Mouse (Mus musculus): ENCODE results near the gene Rnf13.
A peak's percentile ranks its signal among the peaks of the same experiment; 100 is the strongest.
"Not testable (repeated sequence)": the region's sequence is repeated elsewhere in the genome, so short reads cannot be mapped to it uniquely, and the experiment has no call there.

Rnf13 gene

DNA sequence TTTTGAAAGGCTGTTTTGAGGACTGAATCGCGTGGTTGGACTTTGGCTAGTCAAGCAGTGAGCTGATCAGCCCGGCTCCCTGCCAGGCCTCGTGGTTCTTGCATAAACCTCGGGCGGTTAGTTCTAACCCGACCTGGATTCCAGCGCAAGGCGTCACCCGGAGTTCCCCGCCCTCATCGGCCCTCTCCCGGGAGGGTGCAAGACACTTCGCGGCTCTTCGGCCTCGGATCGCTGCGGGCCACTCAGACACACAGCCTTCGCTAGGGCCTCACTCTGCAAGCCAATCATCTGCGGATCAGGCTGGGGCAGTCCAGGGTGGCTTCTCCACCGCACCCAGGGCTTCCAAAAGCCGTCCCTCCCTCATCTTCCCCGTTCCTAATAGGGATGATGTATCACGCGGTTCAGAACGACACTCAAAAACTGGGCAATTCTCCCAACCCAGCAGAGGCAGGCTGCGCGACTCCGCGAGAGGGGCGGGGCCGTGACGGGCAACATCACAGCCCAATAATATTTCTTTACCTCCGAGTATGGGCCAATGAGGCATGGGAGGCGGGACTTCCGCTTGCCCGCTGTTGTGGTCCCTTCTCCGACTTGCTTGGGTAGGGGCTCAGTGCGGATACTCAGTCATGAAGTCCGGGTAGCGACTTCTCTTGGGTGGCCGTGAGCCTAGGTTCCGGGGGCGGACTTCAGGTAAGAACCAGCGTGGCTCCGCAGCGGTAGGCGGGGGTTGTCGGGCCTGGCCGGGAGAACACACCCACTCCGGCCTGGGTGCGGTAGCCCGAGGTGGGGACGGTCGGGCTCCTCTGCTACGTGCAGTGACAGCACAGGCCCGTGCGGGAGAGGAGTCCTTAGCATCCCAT lies at the start of gene Rnf13:
TSS of gene Rnf13 (plus strand) at position 552 of the 860 bp plus-strand sequence.
- peak; percentile 95 for DNase-seq

GRCm38 (mm10) chr3:57691772-57692171 lies 44.1 kb upstream of the Rnf13 start:
- DNase-seq = no peak

DNA sequence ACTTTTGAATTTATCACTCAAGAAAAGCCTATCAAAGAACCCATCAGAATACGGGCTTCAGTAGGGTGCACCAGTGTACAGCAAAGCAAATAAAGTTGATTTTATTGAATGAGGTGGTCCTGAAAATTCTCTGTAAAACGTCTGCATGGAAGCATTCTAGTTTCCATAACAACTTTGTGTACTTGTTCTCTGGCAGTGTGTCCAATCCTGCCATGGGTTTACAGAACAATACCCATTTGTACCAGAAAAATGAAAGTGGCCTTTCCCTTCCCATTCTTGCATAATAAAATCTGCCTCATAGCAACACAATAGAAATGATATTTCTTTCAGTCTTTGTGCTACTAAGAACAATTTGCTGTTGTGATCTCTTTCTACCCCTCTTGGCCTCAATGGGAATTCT lies 43.1 kb upstream of the Rnf13 start, which contains the start of gene Ankub1:
TSS of gene Ankub1 (minus strand) at position 81 of the 400 bp plus-strand sequence.
- no peak for DNase-seq

DNA sequence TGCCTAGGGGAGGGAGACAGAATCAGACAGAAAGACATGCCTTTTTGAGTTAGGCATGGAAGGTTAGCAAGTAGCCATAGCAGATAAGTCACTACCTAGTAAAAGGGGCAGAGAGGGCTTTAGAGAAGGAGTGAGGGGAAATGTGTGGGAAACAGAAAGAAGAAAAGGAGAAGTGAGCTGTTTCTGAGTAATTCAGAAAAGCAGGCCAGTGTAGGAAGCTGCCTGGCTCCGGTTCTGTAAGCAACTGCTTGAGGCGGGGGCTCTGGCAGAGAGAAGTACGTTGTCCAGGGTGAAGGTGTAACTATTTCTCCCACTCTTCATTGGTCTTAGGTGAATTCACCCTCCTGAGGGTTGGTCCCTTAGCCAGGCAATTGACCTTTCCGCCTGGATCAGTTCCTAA lies 39.6 kb upstream of the Rnf13 start:
- no peak for DNase-seq

- no peak for DNase-seq
Observed at GRCm38 (mm10) chr3:57696779-57697178, 39.1 kb upstream of the Rnf13 start.

DNA sequence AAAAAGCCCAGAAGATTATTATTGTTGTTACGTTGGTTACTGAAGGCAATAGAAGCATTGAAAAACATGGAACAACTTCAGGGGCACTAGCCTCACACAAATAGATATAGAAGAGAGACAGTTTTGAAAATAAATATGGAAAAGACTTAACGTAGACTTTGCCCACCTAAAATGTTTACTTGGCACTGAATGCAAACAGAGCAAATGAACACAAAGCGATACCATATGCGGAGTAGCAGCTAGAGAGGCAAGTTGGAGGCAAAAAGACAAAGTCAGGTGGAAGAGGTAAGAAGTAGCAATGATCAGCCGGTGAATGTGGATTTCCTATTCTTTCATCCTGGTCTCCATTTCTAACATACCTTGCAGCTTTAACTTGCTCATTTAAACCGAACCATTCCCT lies 21.7 kb upstream of the Rnf13 start:
- no peak for DNase-seq

DNA sequence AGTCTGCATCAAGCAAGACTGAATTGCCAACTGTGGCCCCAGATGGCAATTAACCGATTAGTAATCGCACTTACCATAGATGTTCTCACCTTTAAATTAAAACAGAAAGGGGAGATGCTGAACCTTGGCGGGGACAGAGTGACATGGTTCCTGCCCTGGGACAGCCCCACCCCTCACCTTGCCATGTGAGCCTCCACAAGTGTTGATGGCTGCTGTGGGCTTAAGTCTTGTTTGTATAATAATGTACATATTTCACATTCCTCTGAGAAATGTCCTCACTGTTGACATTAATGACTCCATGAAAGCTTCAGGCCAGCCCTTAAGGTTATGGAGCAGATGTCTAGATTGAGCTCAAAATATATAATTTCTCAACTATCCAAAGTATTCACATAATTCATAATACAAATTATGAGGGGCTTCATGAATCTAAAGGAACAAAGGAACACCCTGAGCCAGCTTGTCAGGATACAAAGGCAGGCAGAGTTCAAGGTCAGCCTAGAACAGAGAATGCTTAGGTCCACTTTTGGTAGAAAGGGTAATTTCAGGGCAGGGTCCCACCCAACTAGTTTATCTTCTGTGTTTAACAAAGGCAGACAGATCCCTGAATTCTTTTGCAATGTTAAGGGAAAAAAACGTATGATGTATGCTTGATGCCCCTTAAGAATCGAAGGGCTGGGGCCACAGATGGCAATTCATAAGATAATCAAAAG lies 3.5 kb upstream of the Rnf13 start:
- no peak for DNase-seq

DNA sequence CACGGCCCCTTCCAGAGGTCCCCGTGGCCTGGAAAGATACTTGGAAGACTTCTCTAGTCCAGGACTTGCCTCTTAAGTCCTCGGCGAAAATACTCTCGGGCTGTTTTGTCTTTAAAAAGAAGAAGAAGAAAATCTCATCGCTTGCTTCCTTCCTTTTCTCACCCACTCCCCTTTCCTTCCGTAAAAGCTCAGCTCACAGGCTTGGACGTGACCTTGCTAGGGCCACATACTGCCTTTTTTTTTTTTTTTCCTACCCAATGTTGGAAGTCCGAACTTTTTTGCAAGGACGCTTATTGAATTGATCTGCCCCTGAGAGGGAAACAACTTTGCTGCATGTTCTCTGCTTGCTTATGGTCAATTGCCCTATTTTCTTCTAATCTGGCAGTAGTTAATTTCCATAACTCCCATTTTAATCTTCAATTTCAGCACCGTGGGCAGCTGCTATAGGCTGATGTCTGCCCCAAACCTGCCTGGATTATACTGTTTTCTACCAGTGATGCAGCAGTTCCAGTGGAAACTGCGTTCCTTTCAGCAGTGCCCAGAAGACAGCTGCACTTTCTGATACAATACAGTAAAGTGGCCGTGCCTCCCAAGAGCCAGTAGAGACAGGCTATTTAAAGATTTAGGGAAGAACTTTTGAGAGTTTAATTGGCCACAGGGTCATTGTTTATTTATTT lies 695 bp downstream of the Rnf13 start:
- no peak for DNase-seq

- DNase-seq = no peak
Observed at GRCm38 (mm10) chr3:57739830-57740229, 4.0 kb downstream of the Rnf13 start.

- DNase-seq = no peak
Observed at GRCm38 (mm10) chr3:57748576-57749267, 12.9 kb downstream of the Rnf13 start.

DNA sequence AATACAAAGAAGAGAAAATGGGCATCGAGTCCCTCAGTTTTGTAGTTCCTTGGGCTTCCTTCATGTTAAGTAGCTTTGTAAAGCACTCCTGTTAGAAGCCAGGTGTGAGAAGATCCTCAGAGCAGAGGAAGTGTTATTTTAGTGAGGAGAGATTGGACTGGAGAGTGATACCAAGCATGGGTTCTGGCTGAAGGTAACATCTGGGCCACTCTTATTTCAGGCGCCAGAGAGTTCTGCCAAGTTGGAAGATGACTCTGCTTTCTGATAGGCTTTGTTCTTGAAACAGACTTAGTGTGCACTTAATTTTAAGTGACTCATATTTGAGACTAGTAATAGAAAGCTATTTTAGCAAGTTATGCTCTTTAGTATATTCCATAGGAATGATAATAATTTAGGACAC lies 41.1 kb downstream of the Rnf13 start:
- DNase-seq = no peak

DNA sequence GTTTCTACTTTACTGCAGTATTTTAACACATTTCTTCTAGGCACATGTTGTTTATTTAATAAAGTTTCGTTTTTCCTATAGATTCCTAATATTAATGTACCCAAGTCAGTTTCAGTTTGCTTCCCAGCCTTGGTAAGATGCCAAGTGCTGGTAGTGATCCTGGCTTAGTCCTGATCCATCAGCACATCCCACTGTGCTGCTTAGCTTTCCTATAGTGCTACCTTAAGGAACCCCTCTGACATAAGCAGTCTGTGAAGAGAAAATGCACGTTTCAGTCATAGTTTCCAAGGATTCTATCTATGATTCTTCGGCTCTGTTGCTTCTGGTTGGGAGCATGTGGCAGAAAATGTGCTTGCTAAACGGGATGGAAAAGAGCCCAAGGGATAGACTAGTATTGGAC lies 52.6 kb downstream of the Rnf13 start:
- DNase-seq = no peak

GRCm38 (mm10) chr3:57789005-57789962 lies 53.4 kb downstream of the Rnf13 start:
- no peak for DNase-seq

DNA sequence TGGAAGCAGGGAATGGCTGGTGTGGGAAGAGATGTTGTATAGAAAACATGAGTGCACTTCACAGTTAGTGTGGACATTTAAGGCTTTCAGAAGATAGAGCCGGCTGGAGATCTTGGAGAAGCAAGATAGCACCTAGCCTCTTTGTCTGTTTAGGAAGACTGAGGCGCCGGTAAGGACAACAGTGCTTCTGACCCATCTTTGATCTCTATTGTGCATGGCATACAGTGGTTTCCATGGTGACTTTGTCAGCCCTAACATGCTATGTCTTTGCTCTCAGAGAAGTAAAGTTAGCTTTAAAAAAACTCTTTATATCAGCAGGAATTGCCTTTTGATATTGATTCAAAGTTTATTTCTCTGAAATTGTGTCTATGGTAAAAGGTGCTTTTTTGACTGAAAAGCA lies 55.2 kb downstream of the Rnf13 start:
- DNase-seq = no peak

DNA sequence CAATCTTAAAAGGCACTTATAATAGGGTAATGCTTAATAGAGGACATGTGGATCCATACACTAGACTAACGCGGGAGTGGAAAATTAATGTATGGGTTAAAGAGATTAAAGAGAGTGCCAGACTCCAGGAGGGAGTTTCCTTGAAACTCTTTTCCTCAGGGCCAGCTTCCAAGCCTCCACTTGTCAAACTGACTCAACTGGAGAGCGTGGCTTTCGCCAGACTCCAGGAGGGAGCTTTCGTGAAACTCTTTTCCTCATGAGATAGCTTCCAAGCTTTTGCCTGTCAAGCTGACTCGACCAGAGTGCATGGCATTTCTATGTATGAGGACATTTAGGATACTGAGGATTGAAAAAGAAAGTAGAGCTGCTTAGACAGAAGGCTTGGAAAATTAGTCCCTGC lies 59.2 kb downstream of the Rnf13 start:
- not testable (repeated sequence) for DNase-seq

DNA sequence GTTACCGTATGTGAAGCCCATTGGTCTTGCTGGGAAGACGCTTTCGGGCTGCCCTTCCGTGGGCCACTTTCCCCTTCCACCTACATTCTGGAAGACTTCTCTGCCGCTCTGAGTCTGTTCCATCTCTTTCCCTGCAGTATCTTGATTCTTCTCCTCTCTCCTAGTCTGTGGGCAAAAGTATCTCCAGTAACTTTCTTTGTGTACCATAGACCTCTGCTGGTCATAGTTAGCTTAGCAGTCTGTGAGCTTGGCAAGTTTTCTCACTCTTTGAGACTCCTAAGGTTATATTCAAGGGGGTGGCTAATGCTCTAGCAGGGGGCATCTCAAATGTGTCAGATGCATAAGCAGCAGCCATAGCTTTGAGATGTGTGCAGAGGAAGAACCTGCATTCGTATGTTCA lies 79.6 kb downstream of the Rnf13 start:
- no peak for DNase-seq

GRCm38 (mm10) chr3:57825866-57826265 lies 90.0 kb downstream of the Rnf13 start:
- DNase-seq = no peak

DNA sequence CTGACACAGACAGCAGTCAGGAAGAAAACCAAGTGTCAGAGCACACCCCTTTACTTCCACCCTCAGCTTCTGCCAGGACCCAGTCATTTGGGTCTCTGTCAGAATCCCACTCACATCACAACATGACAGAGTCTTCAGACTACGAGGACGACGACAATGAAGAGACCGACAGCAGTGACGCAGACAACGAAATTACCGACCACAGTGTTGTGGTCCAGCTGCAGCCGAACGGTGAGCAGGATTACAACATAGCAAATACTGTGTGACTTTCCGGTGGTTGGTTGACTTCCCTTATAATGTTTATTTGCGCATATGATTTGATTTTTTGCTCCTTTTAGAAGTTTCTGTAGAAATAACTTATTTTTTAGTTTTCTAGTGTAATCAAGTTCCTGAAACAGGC lies 97.7 kb downstream of the Rnf13 start:
- no peak for DNase-seq

GRCm38 (mm10) chr3:57836911-57837310 lies 101.0 kb downstream of the Rnf13 start:
- no peak for DNase-seq

GRCm38 (mm10) chr3:57843775-57844174 lies 107.9 kb downstream of the Rnf13 start:
- DNase-seq = no peak

DNA sequence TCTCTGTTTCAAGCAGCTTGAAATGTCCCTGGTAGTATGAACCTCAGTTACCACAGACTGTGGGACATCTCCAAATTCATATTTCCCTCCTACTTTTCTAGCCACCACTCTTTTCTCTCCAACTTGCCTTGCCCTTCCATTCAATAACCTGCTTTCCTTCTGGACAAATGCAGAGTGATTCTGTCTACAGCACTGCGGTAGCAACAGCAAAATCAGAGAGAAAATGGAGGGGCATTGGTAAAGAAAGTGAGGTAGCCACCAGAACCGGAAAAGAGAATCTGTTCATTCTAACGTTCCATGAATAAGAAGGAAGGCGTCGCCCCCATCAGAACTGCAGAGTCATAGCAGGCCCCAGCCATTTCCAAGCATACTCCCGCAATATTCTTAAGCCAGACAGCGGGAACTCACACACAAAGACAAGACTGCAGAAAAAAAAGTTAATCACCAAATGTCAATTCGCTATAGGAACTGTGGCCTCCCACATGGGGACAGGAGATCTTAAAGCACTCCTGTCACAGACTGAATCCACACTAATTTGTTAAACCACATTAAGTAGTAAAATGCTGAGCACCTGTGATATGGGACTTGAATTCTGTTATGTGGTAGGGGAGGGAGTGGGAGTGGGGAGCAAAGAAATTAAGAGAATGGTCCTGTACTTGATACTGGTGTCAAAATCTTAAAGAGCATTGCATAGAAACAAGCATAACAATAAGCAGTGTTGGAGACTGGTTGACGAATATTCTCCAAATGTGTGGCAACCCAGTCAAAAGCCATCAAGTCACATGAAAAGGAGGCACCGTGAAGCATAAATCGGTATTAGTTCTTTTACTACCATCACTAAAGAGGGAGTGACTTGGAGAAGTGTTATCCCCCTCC lies 110.2 kb downstream of the Rnf13 start:
- DNase-seq = no peak

Measured in cerebellum, adult 11 months (tissue).